ENCODE assay signal across 14 mouse cellular contexts in the genomic region with DNA sequence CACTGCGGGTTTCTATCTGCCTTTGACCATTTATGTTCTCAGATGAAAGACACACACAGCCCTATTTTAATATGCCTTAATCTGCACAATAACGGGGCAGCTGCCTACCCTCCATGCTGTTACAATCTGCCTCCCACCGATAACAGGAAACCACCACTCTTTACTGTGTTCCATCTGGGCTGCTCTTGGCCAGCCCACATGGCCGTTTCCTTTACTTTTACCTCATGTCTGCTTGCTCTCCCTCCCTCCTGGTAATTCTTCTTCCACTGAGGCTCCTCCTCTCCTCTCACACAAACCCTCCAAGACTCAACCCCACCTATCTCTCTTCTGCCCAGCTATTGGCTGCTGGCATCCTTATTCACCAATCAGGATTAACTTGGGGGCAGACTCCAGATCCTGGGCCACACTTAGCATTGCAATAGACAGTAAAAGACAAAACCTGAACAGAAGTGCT. TPM values are rescaled to one million over a fixed set of nuclear protein-coding genes. Genes with fewer than 3 reads are reported as not detected.
A peak's percentile ranks its signal among the peaks of the same experiment; 100 is the strongest.
DNase-seq lines count a peak whose midpoint lies in the region; ATAC-seq and TF ChIP-seq lines count a peak whose summit lies in the region.
"Had no signal": no experiment of that assay in that cellular context is flagged by ENCODE, and none has a peak within 500 bp of the region (broad histone marks: within the 10 kb centered on the region; RNA-seq: fewer than 3 reads in every experiment).

No protein-coding gene starts in this region.

- no peaks in the 10 kb centered on the region for H3K9me3 ChIP-seq in intestine, embryonic 15.5 days
- H3K9me3 ChIP-seq in intestine, postnatal 0 days (ENCODE audit: control insufficient read depth) = no peaks in the 10 kb centered on the region
- H3K9me3 ChIP-seq in liver, embryonic 13.5 days (replicated peaks) = no peaks in the 10 kb centered on the region
- no peaks in the 10 kb centered on the region for H3K9me3 ChIP-seq in midbrain, embryonic 11.5 days (ENCODE audit: control insufficient read depth, low read length)
- H3K9me3 ChIP-seq: embryonic facial prominence, embryonic 12.5 days; heart, embryonic 10.5 days had no signal

- H3K4me2 ChIP-seq in intestine, embryonic 15.5 days (replicated peaks) = no peak overlapping the region
- no peak overlapping the region for H3K4me2 ChIP-seq in intestine, postnatal 0 days (replicated peaks; ENCODE audit: low read depth)
- peak overlapping the region; percentile 57 for H3K4me2 ChIP-seq in liver, embryonic 13.5 days
- no peak overlapping the region for H3K4me2 ChIP-seq in midbrain, embryonic 11.5 days
- H3K4me2 ChIP-seq: embryonic facial prominence, embryonic 12.5 days had no signal

- no peaks in the 10 kb centered on the region for H3K27me3 ChIP-seq in intestine, embryonic 15.5 days (replicated peaks)
- no peaks in the 10 kb centered on the region for H3K27me3 ChIP-seq in intestine, postnatal 0 days (replicated peaks; ENCODE audit: control insufficient read depth, insufficient read depth, low read length)
- no peaks in the 10 kb centered on the region for H3K27me3 ChIP-seq in liver, embryonic 13.5 days
- no peaks in the 10 kb centered on the region for H3K27me3 ChIP-seq in midbrain, embryonic 11.5 days (ENCODE audit: control insufficient read depth, insufficient read depth, low read length)
- H3K27me3 ChIP-seq: embryonic facial prominence, embryonic 12.5 days had no signal

- peak; percentile 86 for DNase-seq in ZHBTc4 (ENCODE audit: low read depth, low spot score)
- peak; percentile 70 for DNase-seq in liver, embryonic 13.5 days
- DNase-seq in thymus, postnatal 10 days (ENCODE audit: low spot score in 2 of 2) = peak; percentile 12 to 22
- DNase-seq in gastrocnemius, postnatal 14 days = no peak
- DNase-seq in midbrain, embryonic 11.5 days (ENCODE audit: low spot score, missing footprints) = no peak
- DNase-seq in frontal cortex, postnatal 36 days (ENCODE audit: low spot score in 2 of 2) = no peak
- DNase-seq: B cell, adult 2 months; cerebellum, postnatal 10 days; lung, postnatal 10 days had no signal

- H3K4me1 ChIP-seq in intestine, embryonic 15.5 days (replicated peaks) = no peaks in the 10 kb centered on the region
- no peaks in the 10 kb centered on the region for H3K4me1 ChIP-seq in intestine, postnatal 0 days (replicated peaks; ENCODE audit: control insufficient read depth, insufficient read depth, low read length)
- H3K4me1 ChIP-seq in liver, embryonic 13.5 days (replicated peaks) = peaks cover 58% of the 10 kb centered on the region
- H3K4me1 ChIP-seq in midbrain, embryonic 11.5 days (ENCODE audit: control insufficient read depth, insufficient read depth, low read length) = no peaks in the 10 kb centered on the region
- H3K4me1 ChIP-seq: embryonic facial prominence, embryonic 12.5 days; heart, embryonic 10.5 days had no signal

- intact Hi-C loops in gastrocnemius, postnatal 14 days (cut with DNase I; ENCODE audit: low total_unique reads) = no loop called here

- no peak overlapping the region for H3K27ac ChIP-seq in intestine, embryonic 15.5 days
- H3K27ac ChIP-seq in intestine, postnatal 0 days (ENCODE audit: low read depth, low read length) = no peak overlapping the region
- peak overlapping the region; percentile 81 for H3K27ac ChIP-seq in liver, embryonic 13.5 days
- H3K27ac ChIP-seq in midbrain, embryonic 11.5 days (ENCODE audit: low read depth, low read length) = no peak overlapping the region
- H3K27ac ChIP-seq: embryonic facial prominence, embryonic 12.5 days; heart, embryonic 10.5 days had no signal

- peaks cover 4% of the 10 kb centered on the region; the same call in 1 of the 2 replicates for H3K36me3 ChIP-seq in intestine, embryonic 15.5 days
- H3K36me3 ChIP-seq in intestine, postnatal 0 days (ENCODE audit: control insufficient read depth, insufficient read depth) = peaks cover 2% of the 10 kb centered on the region
- peaks cover 16% of the 10 kb centered on the region for H3K36me3 ChIP-seq in liver, embryonic 13.5 days
- H3K36me3 ChIP-seq in midbrain, embryonic 11.5 days (ENCODE audit: control insufficient read depth, insufficient read depth, low read length) = peaks cover 5% of the 10 kb centered on the region; the same call in 1 of the 2 replicates

- H3K4me3 ChIP-seq in intestine, embryonic 15.5 days (replicated peaks) = no peak overlapping the region
- no peak overlapping the region for H3K4me3 ChIP-seq in intestine, postnatal 0 days (ENCODE audit: low read depth, low read length)
- H3K4me3 ChIP-seq in liver, embryonic 13.5 days (replicated peaks) = peak overlapping the region; percentile 38
- H3K4me3 ChIP-seq in midbrain, embryonic 11.5 days (ENCODE audit: low read depth, low read length) = no peak overlapping the region
- H3K4me3 ChIP-seq: embryonic facial prominence, embryonic 12.5 days; heart, embryonic 10.5 days had no signal

- peak; percentile 58; the same call in 1 of the 2 replicates for ATAC-seq in intestine, embryonic 15.5 days
- no peak for ATAC-seq in intestine, postnatal 0 days
- ATAC-seq in liver, embryonic 13.5 days (ENCODE audit: low read depth) = peak; percentile 97
- no peak for ATAC-seq in midbrain, embryonic 11.5 days (ENCODE audit: low FRiP score)
- ATAC-seq: hindbrain, embryonic 16.5 days had no signal

- TF ChIP-seq CTCF in intestine, postnatal 0 days (IDR thresholded peaks at IDR 0.05; ENCODE audit: low read depth) = no peak

- 62% methylated on average over 4 of the region's 4 CpGs for WGBS in intestine, embryonic 15.5 days
- WGBS in intestine, postnatal 0 days = 63% methylated on average over 4 of the region's 4 CpGs
- 12% methylated on average over 4 of the region's 4 CpGs for WGBS in liver, embryonic 13.5 days (ENCODE audit: insufficient replicate concordance)
- WGBS in midbrain, embryonic 11.5 days = 69% methylated on average over 4 of the region's 4 CpGs

- H3K9ac ChIP-seq in intestine, embryonic 15.5 days = no peak overlapping the region
- H3K9ac ChIP-seq in intestine, postnatal 0 days (ENCODE audit: low read depth, low read length) = no peak overlapping the region
- H3K9ac ChIP-seq in liver, embryonic 13.5 days = peak overlapping the region; percentile 55
- no peak overlapping the region for H3K9ac ChIP-seq in midbrain, embryonic 11.5 days (ENCODE audit: low read length)
- H3K9ac ChIP-seq: embryonic facial prominence, embryonic 12.5 days had no signal

RNA-seq across cellular contexts. Expression of a gene that starts 29.1 kb away (rescaled TPM):
- 96.0 and 117 TPM in 2 replicates for polyA plus RNA-seq in intestine, embryonic 15.5 days (2015; fragmentation: Nextera tagmentation; extraction: Ambion mirVana)
- 90.6 and 97.8 TPM in 2 replicates for polyA plus RNA-seq in intestine, postnatal 0 days (2015; fragmentation: Nextera tagmentation; extraction: Ambion mirVana)
- 75.5 and 95.5 TPM in 2 replicates for polyA plus RNA-seq in liver, embryonic 13.5 days (2015; fragmentation: Nextera tagmentation; extraction: Ambion mirVana)
- total RNA-seq in gastrocnemius, postnatal 14 days (2021) = 10 to 100 TPM; 36.4 to 41.2 TPM
- 199 and 213 TPM in 2 replicates for polyA plus RNA-seq in midbrain, embryonic 11.5 days (2014; fragmentation: Nextera tagmentation; extraction: Ambion mirVana)

RNA-seq across cellular contexts. Expression of a gene that starts 39.4 kb away (rescaled TPM):
- 0.48 and 0.55 TPM in 2 replicates for polyA plus RNA-seq in intestine, embryonic 15.5 days (2015; fragmentation: Nextera tagmentation; extraction: Ambion mirVana)
- 0.13 and 0.18 TPM in 2 replicates for polyA plus RNA-seq in intestine, postnatal 0 days (2015; fragmentation: Nextera tagmentation; extraction: Ambion mirVana)
- polyA plus RNA-seq in liver, embryonic 13.5 days (2015; fragmentation: Nextera tagmentation; extraction: Ambion mirVana) = 0.38 and 0.58 TPM in 2 replicates
- total RNA-seq in gastrocnemius, postnatal 14 days (2021) = not detected
- 5.4 and 6.1 TPM in 2 replicates for polyA plus RNA-seq in midbrain, embryonic 11.5 days (2014; fragmentation: Nextera tagmentation; extraction: Ambion mirVana)

Comparison
In these comparisons a context has a peak if more than half of its experiments do, and no peak if none do; other contexts are left out.
1. ATAC-seq: peak in intestine, embryonic 15.5 days (single experiment) and liver, embryonic 13.5 days (single experiment); none in intestine, postnatal 0 days (single experiment) and midbrain, embryonic 11.5 days (single experiment).
2. DNase-seq: peak in ZHBTc4 (single experiment), liver, embryonic 13.5 days (single experiment) and thymus, postnatal 10 days (2 of 2); none in gastrocnemius, postnatal 14 days (single experiment), midbrain, embryonic 11.5 days (single experiment) and frontal cortex, postnatal 36 days (0 of 2).